26 mouse cellular contexts compared by ENCODE assay signal in the genomic region with DNA sequence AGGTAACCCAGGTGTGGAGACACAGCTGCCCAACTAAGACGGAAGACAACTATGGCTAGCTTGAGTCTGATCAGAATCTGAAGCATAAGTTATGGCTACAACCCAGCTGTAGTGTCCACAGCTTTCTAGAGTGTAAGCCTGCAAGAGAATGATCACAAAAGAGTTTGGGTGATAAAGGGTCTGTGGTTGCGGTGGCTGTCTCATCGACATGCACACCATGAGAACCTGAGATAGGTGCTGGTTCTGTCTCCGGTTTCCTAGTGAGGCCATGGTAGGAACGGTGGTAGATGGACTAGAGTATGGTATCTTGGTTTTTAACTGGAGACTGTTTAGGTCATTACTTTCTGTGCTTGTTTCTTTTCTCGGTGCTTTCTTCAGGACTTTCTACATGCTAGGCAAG. TPM values are rescaled to one million over a fixed set of nuclear protein-coding genes. Genes with fewer than 3 reads are reported as not detected.
A peak's percentile ranks its signal among the peaks of the same experiment; 100 is the strongest.
DNase-seq lines count a peak whose midpoint lies in the region; ATAC-seq lines count a peak whose summit lies in the region.
"Had no signal": no experiment of that assay in that cellular context is flagged by ENCODE, and none has a peak within 500 bp of the region (broad histone marks: within the 10 kb centered on the region; RNA-seq: fewer than 3 reads in every experiment).

No protein-coding gene starts in this region.

- H3K36me3 ChIP-seq in liver, embryonic 11.5 days (ENCODE audit: control insufficient read depth, insufficient read depth, low read length), result 0 out of 2 replicates have a peak, but pooled peaks cover 2% of the 10 kb centered on the region
- H3K36me3 ChIP-seq in liver, embryonic 15.5 days (replicated peaks), result peaks cover 43% of the 10 kb centered on the region

- H3K27ac ChIP-seq in liver, embryonic 11.5 days (ENCODE audit: low read depth, low read length), result no peak overlapping the region; the same call in 1 of the 2 replicates
- H3K27ac ChIP-seq in liver, embryonic 15.5 days (replicated peaks), result no peak overlapping the region
- H3K27ac ChIP-seq: embryonic facial prominence, embryonic 12.5 days; forebrain, embryonic 13.5 days; heart, embryonic 15.5 days; hindbrain, embryonic 10.5 days; hindbrain, embryonic 14.5 days had no signal

- 66% methylated on average over 6 of the region's 6 CpGs for WGBS in liver, embryonic 11.5 days
- WGBS in liver, embryonic 15.5 days (ENCODE audit: insufficient replicate concordance), result 45% methylated on average over 6 of the region's 6 CpGs

- H3K4me3 ChIP-seq in liver, embryonic 11.5 days (ENCODE audit: low read depth, low read length), result no peak overlapping the region
- no peak overlapping the region for H3K4me3 ChIP-seq in liver, embryonic 15.5 days (replicated peaks)
- H3K4me3 ChIP-seq: embryonic facial prominence, embryonic 12.5 days; forebrain, embryonic 13.5 days; heart, embryonic 15.5 days; hindbrain, embryonic 10.5 days had no signal

- no peak for DNase-seq in liver, embryonic 11.5 days (ENCODE audit: low spot score)
- DNase-seq in liver, result no peak
- no peak for DNase-seq in cerebellum, postnatal 14 days
- DNase-seq in left cerebral cortex, adult 11 months (ENCODE audit: low spot score), result no peak
- no peak for DNase-seq in adrenal gland, adult 2 months
- DNase-seq: adrenal gland, postnatal 25 days; B cell, adult 2 months; cerebellum, adult 2 months; cerebellum, postnatal 10 days; embryo, embryonic 11 days; forebrain, postnatal 0 days; gastrocnemius, postnatal 10 days; heart, adult 18-20 months had no signal

- peak; percentile 62 for ATAC-seq in liver, embryonic 11.5 days (replicated peaks; ENCODE audit: low FRiP score)
- ATAC-seq in erythroid progenitor cell, adult 5-6 weeks (replicated peaks; ENCODE audit: low FRiP score, poor library complexity, severe bottlenecking), result peak; percentile 39; the same call in 1 of the 2 replicates
- ATAC-seq in liver, embryonic 15.5 days (ENCODE audit: insufficient read depth), result no peak
- ATAC-seq in megakaryocyte-erythroid progenitor cell, adult 5-6 weeks (replicated peaks; ENCODE audit: low FRiP score, low TSS enrichment, poor library complexity, severe bottlenecking), result peak; percentile 85
- ATAC-seq: activated CD4-positive, CD25-positive, alpha-beta regulatory T cell, adult 4 months; CD4-positive, CD25-positive, alpha-beta regulatory T cell, adult 4 months; forebrain, embryonic 13.5 days; forebrain, postnatal 0 days; Patski had no signal

- no peaks in the 10 kb centered on the region for H3K27me3 ChIP-seq in liver, embryonic 11.5 days (replicated peaks; ENCODE audit: control insufficient read depth, insufficient read depth, low read length)
- H3K27me3 ChIP-seq in liver, embryonic 15.5 days, result no peaks in the 10 kb centered on the region
- H3K27me3 ChIP-seq: embryonic facial prominence, embryonic 12.5 days; forebrain, embryonic 13.5 days; heart, embryonic 15.5 days; Patski had no signal

- H3K4me1 ChIP-seq in liver, embryonic 11.5 days (replicated peaks; ENCODE audit: control insufficient read depth, insufficient read depth, low read length), result peaks cover 7% of the 10 kb centered on the region
- peaks cover 26% of the 10 kb centered on the region for H3K4me1 ChIP-seq in liver, embryonic 15.5 days (replicated peaks)

- H3K4me2 ChIP-seq in liver, embryonic 11.5 days, result peak overlapping the region; percentile 10
- H3K4me2 ChIP-seq in liver, embryonic 15.5 days, result peak overlapping the region; percentile 29
- H3K4me2 ChIP-seq: embryonic facial prominence, embryonic 12.5 days; forebrain, embryonic 13.5 days; heart, embryonic 11.5 days; heart, embryonic 15.5 days; hindbrain, embryonic 14.5 days had no signal

- no peak overlapping the region for H3K9ac ChIP-seq in liver, embryonic 11.5 days (ENCODE audit: low read depth, low read length)
- no peak overlapping the region for H3K9ac ChIP-seq in liver, embryonic 15.5 days
- H3K9ac ChIP-seq: embryonic facial prominence, embryonic 12.5 days; forebrain, embryonic 13.5 days; forebrain, postnatal 0 days; heart, embryonic 15.5 days; hindbrain, embryonic 14.5 days had no signal

- H3K9me3 ChIP-seq in liver, embryonic 11.5 days (ENCODE audit: control insufficient read depth, low read length), result no peaks in the 10 kb centered on the region
- no peaks in the 10 kb centered on the region for H3K9me3 ChIP-seq in liver, embryonic 15.5 days (replicated peaks)
- H3K9me3 ChIP-seq: embryonic facial prominence, embryonic 12.5 days; forebrain, embryonic 13.5 days; G1E; heart, embryonic 15.5 days; hindbrain, embryonic 10.5 days had no signal

RNA-seq across cellular contexts. Expression of a gene that starts 6.1 kb away (rescaled TPM):
- 8.4 and 9.0 TPM in 2 replicates for polyA plus RNA-seq in liver, embryonic 11.5 days (2014; fragmentation: Nextera tagmentation; extraction: Ambion mirVana)
- total RNA-seq in erythroid progenitor cell, adult 5-6 weeks (2015; ENCODE audit: low replicate concordance), result 5.8 and 9.6 TPM in 2 replicates
- 9.9 and 14.3 TPM in 2 replicates for total RNA-seq in erythroid progenitor cell, adult 5-6 weeks (2017; ENCODE audit: low replicate concordance)
- 2.8 and 2.9 TPM in 2 replicates for polyA plus RNA-seq in liver, embryonic 15.5 days (2015; fragmentation: Nextera tagmentation; extraction: Ambion mirVana)
- total RNA-seq in megakaryocyte-erythroid progenitor cell, adult 5-6 weeks (2014; fragmentation: Nextera tagmentation), result 24.8 and 38.4 TPM in 2 replicates
- 24.9 and 26.4 TPM in 2 replicates for total RNA-seq in megakaryocyte-erythroid progenitor cell, adult 5-6 weeks (2017)
- total RNA-seq in adrenal gland, adult 2 months (2021), result 10 to 100 TPM; 10.4 to 10.6 TPM
- polyA plus RNA-seq in adrenal gland, adult 2 months (2012; rRNA removed), result 3.0 and 3.8 TPM in 2 replicates

RNA-seq across cellular contexts. Expression of a gene that starts 6.3 kb away (rescaled TPM):
- 17.6 and 19.0 TPM in 2 replicates for polyA plus RNA-seq in liver, embryonic 11.5 days (2014; fragmentation: Nextera tagmentation; extraction: Ambion mirVana)
- total RNA-seq in erythroid progenitor cell, adult 5-6 weeks (2015; ENCODE audit: low replicate concordance), result 8.0 and 19.5 TPM in 2 replicates
- total RNA-seq in erythroid progenitor cell, adult 5-6 weeks (2017; ENCODE audit: low replicate concordance), result 14.2 and 18.7 TPM in 2 replicates
- polyA plus RNA-seq in liver, embryonic 15.5 days (2015; fragmentation: Nextera tagmentation; extraction: Ambion mirVana), result 8.5 and 9.3 TPM in 2 replicates
- 15.2 and 22.1 TPM in 2 replicates for total RNA-seq in megakaryocyte-erythroid progenitor cell, adult 5-6 weeks (2014; fragmentation: Nextera tagmentation)
- 18.0 and 18.9 TPM in 2 replicates for total RNA-seq in megakaryocyte-erythroid progenitor cell, adult 5-6 weeks (2017)
- 10 to 100 TPM; 10.5 to 13.2 TPM for total RNA-seq in adrenal gland, adult 2 months (2021)
- 1.2 and 2.1 TPM in 2 replicates for polyA plus RNA-seq in adrenal gland, adult 2 months (2012; rRNA removed)
